Mouse (Mus musculus) myocyte (in vitro differentiated cells): ENCODE data around the gene Tnfrsf14. TPM values are rescaled to one million over a fixed set of nuclear protein-coding genes. Genes with fewer than 3 reads are reported as not detected.

Experiments used
- H3K27me3 ChIP-seq: one replicate; pipeline ENCODE4 v1.6.1; 2011; ENCODE audit not compliant: control insufficient read depth, insufficient read depth, insufficient read length
- H3K36me3 ChIP-seq: one replicate; pipeline ENCODE4 v1.6.1; 2011; ENCODE audit not compliant: control insufficient read depth, insufficient read depth
- H3K4me2 ChIP-seq: one replicate; pipeline ENCODE4 v1.6.1; 2011; ENCODE audit warnings: low read depth, control low read depth
- H3K4me3 ChIP-seq: one replicate; pipeline ENCODE4 v1.5.1; 2011; ENCODE audit warnings: mild to moderate bottlenecking, control low read depth, moderate library complexity
- H3K79me2 ChIP-seq: one replicate; pipeline ENCODE4 v1.6.1; 2011; ENCODE audit not compliant: control insufficient read depth, insufficient read depth
- H3ac ChIP-seq: one replicate; pipeline ENCODE4 v1.6.1; 2011; ENCODE audit not compliant: control insufficient read depth, insufficient read length
- CEBPB ChIP-seq: IDR thresholded peaks from 2 replicates; pipeline ENCODE4 v1.6.1; 2011; ENCODE audit warnings: mild to moderate bottlenecking, moderate library complexity; ENCODE audit not compliant: poor library complexity, insufficient read depth, severe bottlenecking
- E2F4 ChIP-seq: IDR thresholded peaks from one replicate; pipeline ENCODE4 v1.6.1; 2011; ENCODE audit warnings: mild to moderate bottlenecking, control low read depth, moderate library complexity; ENCODE audit not compliant: insufficient read depth
- MAX ChIP-seq: IDR thresholded peaks from one replicate; pipeline ENCODE4 v1.6.1; 2011; ENCODE audit warnings: low read depth, mild to moderate bottlenecking, control low read depth
- MYOD1 ChIP-seq, 3 experiments: IDR thresholded peaks; one replicate each; pipeline ENCODE4 v1.6.1; 2011; ENCODE audit warnings: control low read depth in 2 of 3, low read depth in 2 of 3, mild to moderate bottlenecking in 2 of 3, moderate library complexity in 1 of 3; ENCODE audit not compliant: insufficient read length in 2 of 3, control insufficient read depth in 1 of 3
- MYOG ChIP-seq, 3 experiments: IDR thresholded peaks; one replicate each; pipeline ENCODE4 v1.6.1; 2011; ENCODE audit warnings: control low read depth in 2 of 3, low read depth in 2 of 3, mild to moderate bottlenecking in 2 of 3; ENCODE audit not compliant: insufficient read length in 2 of 3, control insufficient read depth in 1 of 3, insufficient read depth in 1 of 3
- POLR2A ChIP-seq: IDR thresholded peaks from one replicate; pipeline ENCODE4 v1.6.1; 2011; ENCODE audit warnings: low read depth, mild to moderate bottlenecking, control low read depth, moderate library complexity; ENCODE audit not compliant: insufficient read length
- POLR2AphosphoS2 ChIP-seq: IDR thresholded peaks from one replicate; pipeline ENCODE4 v1.6.1; 2011; ENCODE audit warnings: low read depth, control low read depth; ENCODE audit not compliant: insufficient read length
- REST ChIP-seq: IDR thresholded peaks from one replicate; pipeline ENCODE4 v1.6.1; 2011; ENCODE audit warnings: mild to moderate bottlenecking, control low read depth, moderate library complexity; ENCODE audit not compliant: insufficient read depth, insufficient read length
- SRF ChIP-seq: IDR thresholded peaks from one replicate; pipeline ENCODE4 v1.6.1; 2011; ENCODE audit warnings: low read depth; ENCODE audit not compliant: control insufficient read depth, insufficient read length
- TCF12 ChIP-seq: IDR thresholded peaks from one replicate; pipeline ENCODE4 v1.6.1; 2011; ENCODE audit warnings: mild to moderate bottlenecking, control low read depth; ENCODE audit not compliant: poor library complexity, insufficient read depth, severe bottlenecking
- TCF3 ChIP-seq: IDR thresholded peaks from one replicate; pipeline ENCODE4 v1.6.1; 2011; ENCODE audit warnings: low read depth, control low read depth; ENCODE audit not compliant: insufficient read length
- USF1 ChIP-seq: IDR thresholded peaks from one replicate; pipeline ENCODE4 v1.6.1; 2011; ENCODE audit warnings: low read depth, mild to moderate bottlenecking, control low read depth, moderate library complexity
- polyA plus RNA-seq: library from polyadenylated mRNA; unstranded; fragments of >200 nt; fragmentation: generic; extraction: Trizol; gene quantifications from one replicate; pipeline ENCODE4 v1.2.1, GENCODE M21; 2012; ENCODE audit warnings: missing spikeins

Gene Tnfrsf14
- polyA plus RNA-seq, 1 experiment = 0.43 TPM

GRCm38 (mm10) chr4:154958171-154958570, 29.8 kb upstream of the Tnfrsf14 start:
- Histone ChIP-seq H3ac (no peak overlapping the region), H3K27me3 (peaks cover 88% of the 10 kb centered on the region), H3K79me2 (no peaks in the 10 kb centered on the region), H3K36me3 (no peaks in the 10 kb centered on the region), H3K4me3 (no peak overlapping the region), H3K4me2 (no peak overlapping the region)
- TF ChIP-seq MYOD1 (IDR thresholded peaks at IDR 0.05; ENCODE audit: control insufficient read depth in 1 of 3, insufficient read length in 2 of 3, low read depth in 2 of 3) (no peak), TCF3 (no peak), POLR2AphosphoS2 (no peak), POLR2A (no peak), TCF12 (no peak), MAX (no peak), SRF (no peak)

- peaks cover 88% of the 10 kb centered on the region for H3K27me3 ChIP-seq
- H3ac ChIP-seq = no peak overlapping the region
- TF ChIP-seq TCF12 = no peak
- TF ChIP-seq TCF3 = no peak
- no peak for TF ChIP-seq SRF
- no peak for TF ChIP-seq MYOG (IDR thresholded peaks at IDR 0.05; ENCODE audit: control insufficient read depth in 1 of 3, insufficient read depth in 1 of 3, insufficient read length in 2 of 3, low read depth in 2 of 3)
- TF ChIP-seq POLR2A = no peak
- TF ChIP-seq POLR2AphosphoS2 = no peak
- TF ChIP-seq E2F4 = no peak
- no peak for TF ChIP-seq MYOD1 (IDR thresholded peaks at IDR 0.05; ENCODE audit: control insufficient read depth in 1 of 3, insufficient read length in 2 of 3, low read depth in 2 of 3)
- no peak for TF ChIP-seq USF1
- no peak overlapping the region for H3K4me2 ChIP-seq
- H3K4me3 ChIP-seq = no peak overlapping the region
- H3K79me2 ChIP-seq = no peaks in the 10 kb centered on the region
- no peaks in the 10 kb centered on the region for H3K36me3 ChIP-seq
Observed at GRCm38 (mm10) chr4:154957289-154957993, 29.1 kb upstream of the Tnfrsf14 start.

GRCm38 (mm10) chr4:154956604-154957003, 28.2 kb upstream of the Tnfrsf14 start:
- Histone ChIP-seq H3ac (no peak overlapping the region), H3K79me2 (no peaks in the 10 kb centered on the region), H3K4me3 (no peak overlapping the region), H3K27me3 (peaks cover 88% of the 10 kb centered on the region), H3K4me2 (no peak overlapping the region), H3K36me3 (no peaks in the 10 kb centered on the region)
- no peak for TF ChIP-seq SRF

GRCm38 (mm10) chr4:154952461-154953241, 24.3 kb upstream of the Tnfrsf14 start:
- no peaks in the 10 kb centered on the region for H3K79me2 ChIP-seq
- no peak overlapping the region for H3ac ChIP-seq
- no peak for TF ChIP-seq SRF
- TF ChIP-seq MYOG (IDR thresholded peaks at IDR 0.05; ENCODE audit: control insufficient read depth in 1 of 3, insufficient read depth in 1 of 3, insufficient read length in 2 of 3, low read depth in 2 of 3) = no peak
- no peak for TF ChIP-seq MAX
- TF ChIP-seq MYOD1 (IDR thresholded peaks at IDR 0.05; ENCODE audit: control insufficient read depth in 1 of 3, insufficient read length in 2 of 3, low read depth in 2 of 3) = no peak
- TF ChIP-seq USF1 = no peak
- TF ChIP-seq E2F4 = no peak
- no peak for TF ChIP-seq TCF3
- TF ChIP-seq POLR2A = no peak
- no peak for TF ChIP-seq POLR2AphosphoS2
- no peak for TF ChIP-seq REST
- TF ChIP-seq TCF12 = no peak
- TF ChIP-seq CEBPB = no peak
- H3K27me3 ChIP-seq = peaks cover 82% of the 10 kb centered on the region
- H3K4me3 ChIP-seq = no peak overlapping the region
- no peaks in the 10 kb centered on the region for H3K36me3 ChIP-seq
- no peak overlapping the region for H3K4me2 ChIP-seq

GRCm38 (mm10) chr4:154949589-154949982, 21.2 kb upstream of the Tnfrsf14 start:
- H3K4me2 ChIP-seq = no peak overlapping the region
- H3K36me3 ChIP-seq = no peaks in the 10 kb centered on the region
- no peak overlapping the region for H3ac ChIP-seq
- peaks cover 70% of the 10 kb centered on the region for H3K27me3 ChIP-seq
- no peak overlapping the region for H3K4me3 ChIP-seq
- H3K79me2 ChIP-seq = no peaks in the 10 kb centered on the region
- TF ChIP-seq MAX (no peak), REST (no peak), POLR2A (no peak)
